Mouse (Mus musculus): ENCODE measurements around the gene Trub1.

DNA sequence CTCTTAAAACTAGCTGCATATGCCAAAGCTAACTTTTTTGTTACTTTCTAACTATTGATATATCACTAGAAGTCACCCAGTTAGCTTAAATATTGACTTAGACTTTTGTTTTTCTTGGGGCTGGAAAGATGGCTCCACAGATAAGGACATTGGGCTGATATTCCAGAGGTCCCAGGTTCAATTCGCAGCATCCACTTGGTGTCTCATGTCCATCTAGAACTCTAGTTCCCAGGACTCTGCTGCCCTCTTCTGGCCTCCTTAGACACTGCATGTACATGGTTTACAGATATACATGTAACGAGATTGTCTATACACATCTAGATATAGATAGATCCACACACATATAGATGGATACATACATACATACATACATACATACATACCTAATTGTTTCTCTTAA is 4.4 kb downstream of the Trub1 start:
- TF ChIP-seq CTCF (IDR thresholded peaks at IDR 0.05; ENCODE audit: borderline replicate concordance, extremely low read depth, insufficient read depth, insufficient read length) (peak; percentile 52; the same call in 1 of the 2 replicates), POLR2A (IDR thresholded peaks at IDR 0.05; ENCODE audit: borderline replicate concordance, extremely low read depth, insufficient read depth, insufficient read length, poor library complexity, severe bottlenecking) (no peak)
